Mouse (Mus musculus) small intestine, adult 2 months (tissue): ENCODE data around the gene Clpsl2. TPM values are rescaled to one million over a fixed set of nuclear protein-coding genes. Genes with fewer than 3 reads are reported as not detected.
A peak's percentile ranks its signal among the peaks of the same experiment; 100 is the strongest.

Experiments used
- H3K27ac ChIP-seq: fragments of 200-500 bp; 2 replicates; pipeline ENCODE4 v1.5.1; 2012; ENCODE audit warnings: low read depth, low read length, control low read depth, inconsistent platforms; ENCODE audit not compliant: insufficient read depth
- H3K27me3 ChIP-seq: fragments of 200-500 bp; 2 replicates; pipeline ENCODE4 v1.6.1; 2012; ENCODE audit warnings: mild to moderate bottlenecking, moderate library complexity, low read length, inconsistent platforms; ENCODE audit not compliant: control insufficient read depth, insufficient read depth
- H3K36me3 ChIP-seq: fragments of 200-500 bp; 2 replicates; pipeline ENCODE4 v1.6.1; 2012; ENCODE audit warnings: mild to moderate bottlenecking, low read length, control low read depth, inconsistent platforms; ENCODE audit not compliant: control insufficient read depth, insufficient read depth
- H3K4me1 ChIP-seq: fragments of 200-500 bp; 2 replicates; pipeline ENCODE4 v1.6.1; 2012; ENCODE audit warnings: low read length, inconsistent platforms, mixed read lengths; ENCODE audit not compliant: control insufficient read depth, insufficient read depth, insufficient read length
- H3K4me3 ChIP-seq: fragments of 200-500 bp; 2 replicates; pipeline ENCODE4 v1.5.1; 2012; ENCODE audit warnings: low read depth, mild to moderate bottlenecking, control low read depth, inconsistent platforms, low read length, moderate library complexity
- CTCF ChIP-seq: fragments of 200-500 bp; IDR thresholded peaks from 2 replicates; pipeline ENCODE4 v1.5.1; 2012; ENCODE audit warnings: low read depth, mild to moderate bottlenecking, control low read depth, inconsistent platforms, low read length, moderate library complexity, mixed read lengths; ENCODE audit not compliant: insufficient replicate concordance, insufficient read length; ENCODE audit errors: extremely low read depth
- POLR2A ChIP-seq: fragments of 200-500 bp; IDR thresholded peaks from 2 replicates; pipeline ENCODE4 v1.6.1; 2012; ENCODE audit warnings: low read depth, mild to moderate bottlenecking, control low read depth, inconsistent platforms, low read length, moderate library complexity
- WGBS: fragments of 180-500 bp; shearing (Covaris S2); methylation state at CpG from one replicate; pipeline ENCODE4 v1.1.7; 2018; 5-methylcytosine and 5-hydroxymethylcytosine counted together
- polyA plus RNA-seq: library from polyadenylated mRNA; depleted of rRNA; stranded (reverse); fragments of >200 nt; gene quantifications from 2 replicates; pipeline ENCODE4 v1.2.3, GENCODE M21; 2012

Gene Clpsl2
- polyA plus RNA-seq, 1 experiment, result not detected

- no peak for TF ChIP-seq CTCF
- TF ChIP-seq POLR2A, result no peak
- Histone ChIP-seq H3K27me3 (no peaks in the 10 kb centered on the region), H3K4me1 (peaks cover 51% of the 10 kb centered on the region), H3K27ac (peak overlapping the region; percentile 34), H3K4me3 (no peak overlapping the region), H3K36me3 (no peaks in the 10 kb centered on the region)
- 37% methylated on average over 10 of the region's 10 CpGs for WGBS
Measured at GRCm38 (mm10) chr17:28515431-28516341, 33.5 kb upstream of the Clpsl2 start.

- no peak for TF ChIP-seq POLR2A
- TF ChIP-seq CTCF, result no peak
- H3K27ac ChIP-seq, result peak overlapping the region; percentile 28; the same call in 1 of the 2 replicates
- no peaks in the 10 kb centered on the region for H3K36me3 ChIP-seq
- H3K4me1 ChIP-seq, result peaks cover 45% of the 10 kb centered on the region
- no peaks in the 10 kb centered on the region for H3K27me3 ChIP-seq
- H3K4me3 ChIP-seq, result no peak overlapping the region
- 81% methylated on average over 4 of the region's 4 CpGs for WGBS
Measured at GRCm38 (mm10) chr17:28516881-28517280, 32.3 kb upstream of the Clpsl2 start.

- H3K4me3 ChIP-seq, result peak within 1 kb of the TSS; percentile 67
- H3K36me3 ChIP-seq, result no peaks in the 10 kb centered on the region
- peaks cover 44% of the 10 kb centered on the region for H3K4me1 ChIP-seq
- peak within 1 kb of the TSS; percentile 84 for H3K27ac ChIP-seq
- TF ChIP-seq POLR2A, result no peak
- TF ChIP-seq CTCF, result peak; percentile 13; the same call in 1 of the 2 replicates
- no peaks in the 10 kb centered on the region for H3K27me3 ChIP-seq
- 26% methylated on average over 16 of the region's 16 CpGs for WGBS
Measured at GRCm38 (mm10) chr17:28517441-28517955, 31.7 kb upstream of the Clpsl2 start, which contains the start of gene Fkbp5. Gene Fkbp5, minus strand, starts transcription at chr17:28517527.

- Histone ChIP-seq H3K4me3 (peak overlapping the region; percentile 67), H3K36me3 (no peaks in the 10 kb centered on the region), H3K27me3 (no peaks in the 10 kb centered on the region), H3K27ac (peak overlapping the region; percentile 84), H3K4me1 (peaks cover 42% of the 10 kb centered on the region)
- under 1% methylated on average over 40 of the region's 46 CpGs for WGBS
- TF ChIP-seq POLR2A (peak; percentile 52), CTCF (no peak)
Measured at GRCm38 (mm10) chr17:28517956-28518614, 31.1 kb upstream of the Clpsl2 start.

GRCm38 (mm10) chr17:28518615-28519071 is 30.6 kb upstream of the Clpsl2 start:
- TF ChIP-seq POLR2A (no peak; the same call in 1 of the 2 replicates), CTCF (no peak)
- Histone ChIP-seq H3K4me3 (peak overlapping the region; percentile 67), H3K36me3 (no peaks in the 10 kb centered on the region), H3K27ac (peak overlapping the region; percentile 76), H3K27me3 (no peaks in the 10 kb centered on the region), H3K4me1 (peaks cover 39% of the 10 kb centered on the region)
- WGBS, result 13% methylated on average over 8 of the region's 8 CpGs

GRCm38 (mm10) chr17:28519827-28520226 is 29.4 kb upstream of the Clpsl2 start:
- H3K4me1 ChIP-seq, result peaks cover 37% of the 10 kb centered on the region
- H3K27me3 ChIP-seq, result no peaks in the 10 kb centered on the region
- 79% methylated on average over 3 of the region's 3 CpGs for WGBS
- peak; percentile 54; the same call in 1 of the 2 replicates for TF ChIP-seq CTCF
- no peak for TF ChIP-seq POLR2A
- H3K36me3 ChIP-seq, result no peaks in the 10 kb centered on the region
- no peak overlapping the region for H3K4me3 ChIP-seq
- H3K27ac ChIP-seq, result no peak overlapping the region
